Mouse (Mus musculus): ENCODE data around the gene Brd2.

Gene Brd2

GRCm38 (mm10) chr17:34087386-34087785 is 35.0 kb downstream of the Brd2 start:
- no peak for DNase-seq (ENCODE audit: low spot score)

GRCm38 (mm10) chr17:34083104-34083503 is 39.3 kb downstream of the Brd2 start:
- DNase-seq (ENCODE audit: low spot score), result no peak

GRCm38 (mm10) chr17:34079621-34080020 is 42.8 kb downstream of the Brd2 start:
- peak; percentile 73 for DNase-seq (ENCODE audit: low spot score)

- no peak for DNase-seq (ENCODE audit: low spot score)
These were observed 43.4 kb downstream of the Brd2 start for GRCm38 (mm10) chr17:34079002-34079401.

DNA sequence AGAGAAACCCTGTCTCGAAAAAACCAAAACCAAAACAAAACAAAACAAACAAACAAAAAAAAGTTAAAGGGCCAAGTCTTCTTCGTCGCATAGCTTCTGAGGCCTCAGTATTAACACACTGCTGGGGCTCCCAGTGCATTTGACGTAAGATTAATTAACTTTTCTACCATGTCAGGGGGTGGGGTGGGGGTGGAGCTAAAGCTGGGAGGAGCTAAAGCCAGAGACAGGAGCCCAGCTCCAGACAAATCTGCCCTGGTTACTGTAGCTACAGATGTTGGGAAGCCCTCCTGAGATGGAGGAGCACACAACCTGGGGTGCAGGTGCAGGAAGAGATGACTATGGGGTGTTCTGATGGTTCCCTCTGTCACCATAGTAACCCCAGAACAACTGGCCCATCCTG is 44.3 kb downstream of the Brd2 start:
- DNase-seq (ENCODE audit: low spot score), result no peak

- peak; percentile 82 for DNase-seq (ENCODE audit: low spot score)
These were observed 44.9 kb downstream of the Brd2 start for GRCm38 (mm10) chr17:34077549-34077948.

DNA sequence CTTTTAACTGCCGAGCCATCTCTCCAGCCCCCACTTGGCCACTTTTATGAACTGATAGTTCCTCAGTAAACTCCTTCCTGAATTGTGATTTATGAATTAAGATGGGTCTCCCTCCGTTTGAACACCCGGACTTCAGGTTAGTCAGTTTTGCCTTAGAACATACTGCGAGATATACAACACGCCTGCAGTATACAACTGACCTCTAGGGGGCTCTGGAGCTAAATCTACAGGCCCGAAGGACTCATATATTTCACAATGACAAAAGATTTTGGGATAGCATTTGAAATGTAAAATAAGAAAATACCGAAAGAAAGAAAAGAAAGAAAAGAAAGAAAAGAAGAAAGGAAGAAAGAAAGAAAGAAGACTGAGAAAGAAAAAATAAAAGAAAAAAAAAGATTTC is 47.2 kb downstream of the Brd2 start:
- DNase-seq (ENCODE audit: low spot score), result peak; percentile 34

GRCm38 (mm10) chr17:34072091-34072490 is 50.3 kb downstream of the Brd2 start:
- no peak for DNase-seq (ENCODE audit: low spot score)

- no peak for DNase-seq (ENCODE audit: low spot score)
These were observed 53.6 kb downstream of the Brd2 start for GRCm38 (mm10) chr17:34068864-34069263.

Data from embryo, embryonic 10 days (tissue).